Mouse (Mus musculus) layer of hippocampus, postnatal 25 days (tissue): ENCODE measurements around the gene Selenop. TPM values are rescaled to one million over a fixed set of nuclear protein-coding genes. Genes with fewer than 3 reads are reported as not detected.

Experiments
- total RNA-seq, 2 experiments: library from RNA; stranded (reverse); gene quantifications; 2 replicates each; pipeline ENCODE4 v1.2.3; 2021

The Selenop gene
- total RNA-seq, 2 experiments from 2014 or later: 290 to 344 TPM

Other genes starting within 250 kb of the Selenop start
- not detected for gene Ccdc152, start 35.0 kb downstream of the Selenop start, total RNA-seq